Mouse (Mus musculus): Measurements from ENCODE around the gene Btbd3.

DNA sequence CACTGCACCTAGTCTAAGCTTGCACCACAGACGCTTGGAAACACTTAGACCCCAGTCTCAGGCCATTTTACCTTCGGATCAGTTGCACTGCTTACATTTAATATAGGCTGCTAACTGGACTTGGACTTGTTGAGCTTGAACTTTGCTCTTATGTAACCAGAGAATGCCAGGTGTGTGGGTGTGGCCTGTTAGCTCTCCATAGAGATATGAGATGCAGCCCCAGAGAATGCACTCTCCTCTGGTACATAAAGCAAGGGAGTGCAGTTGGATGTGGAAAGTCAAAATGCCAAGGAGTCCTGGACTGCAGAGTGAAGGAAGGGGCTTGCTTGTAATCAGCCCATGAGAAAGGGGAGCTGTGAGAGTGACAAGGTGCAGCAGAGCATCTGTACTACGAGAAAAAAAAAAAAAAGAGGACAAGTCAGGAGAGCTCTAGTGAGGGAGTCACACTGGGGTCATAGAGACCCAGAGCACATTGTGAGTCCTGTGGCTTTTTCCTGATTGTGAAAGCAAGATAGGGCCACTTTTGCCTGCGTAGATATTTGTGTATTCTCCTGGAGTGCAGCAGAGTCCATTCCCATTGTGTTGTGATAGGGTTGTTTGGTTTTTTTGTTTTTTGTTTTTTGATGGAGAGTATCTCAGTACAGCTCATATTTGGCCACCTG is 11.6 kb downstream of the Btbd3 start:
- no peak for TF ChIP-seq GATA1 (IDR thresholded peaks at IDR 0.05; ENCODE audit: low read length)
- TF ChIP-seq TAL1 (IDR thresholded peaks at IDR 0.05; ENCODE audit: low read length), result no peak

Measured in erythroblast, embryonic 14.5 days (primary cell).